Mouse (Mus musculus) spleen, postnatal 36 days (tissue): ENCODE measurements around the gene Stk35.
"Not testable (repeated sequence)": the region's sequence is repeated elsewhere in the genome, so short reads cannot be mapped to it uniquely, and the experiment has no call there.

Experiments
- DNase-seq, 2 experiments: peaks; one replicate each; pipeline ENCODE4 v3.0.0; 2022; ENCODE audit warnings: low spot score in 2 of 2, mixed read lengths in 1 of 2

Stk35 gene

GRCm38 (mm10) chr2:129834881-129835280, 34.6 kb downstream of the Stk35 start:
- DNase-seq = no peak

GRCm38 (mm10) chr2:129836921-129837320, 36.6 kb downstream of the Stk35 start:
- DNase-seq = no peak

GRCm38 (mm10) chr2:129838321-129838720, 38.0 kb downstream of the Stk35 start:
- DNase-seq = no peak

GRCm38 (mm10) chr2:129845826-129846225, 45.5 kb downstream of the Stk35 start:
- no peak for DNase-seq

- no peak for DNase-seq
Measured at GRCm38 (mm10) chr2:129846501-129846900, 46.2 kb downstream of the Stk35 start.

GRCm38 (mm10) chr2:129849078-129849477, 48.8 kb downstream of the Stk35 start:
- DNase-seq = not testable (repeated sequence)

GRCm38 (mm10) chr2:129851512-129851911, 51.2 kb downstream of the Stk35 start:
- DNase-seq = no peak

- no peak for DNase-seq
Measured at GRCm38 (mm10) chr2:129863256-129863655, 62.9 kb downstream of the Stk35 start.

GRCm38 (mm10) chr2:129864958-129865357, 64.6 kb downstream of the Stk35 start:
- DNase-seq = no peak

- DNase-seq = no peak
Measured at GRCm38 (mm10) chr2:129869151-129869550, 68.8 kb downstream of the Stk35 start.

GRCm38 (mm10) chr2:129871246-129871645, 70.9 kb downstream of the Stk35 start:
- DNase-seq = no peak

GRCm38 (mm10) chr2:129872071-129872470, 71.8 kb downstream of the Stk35 start:
- DNase-seq = no peak

- DNase-seq = peak; percentile 52 to 59
Measured at GRCm38 (mm10) chr2:129873489-129873888, 73.2 kb downstream of the Stk35 start.

GRCm38 (mm10) chr2:129874084-129874483, 73.8 kb downstream of the Stk35 start:
- DNase-seq = no peak

- DNase-seq = no peak
Measured at GRCm38 (mm10) chr2:129874509-129875095, 74.3 kb downstream of the Stk35 start.

GRCm38 (mm10) chr2:129876935-129877334, 76.6 kb downstream of the Stk35 start:
- no peak for DNase-seq

GRCm38 (mm10) chr2:129879817-129880216, 79.5 kb downstream of the Stk35 start:
- peak; percentile 7 to 14 for DNase-seq

GRCm38 (mm10) chr2:129880226-129880625, 79.9 kb downstream of the Stk35 start:
- no peak for DNase-seq

GRCm38 (mm10) chr2:129881886-129882285, 81.6 kb downstream of the Stk35 start:
- no peak for DNase-seq
